Mouse (Mus musculus) kidney, embryonic 16.5 days (tissue): ENCODE measurements around the gene Tnks2. TPM values are rescaled to one million over a fixed set of nuclear protein-coding genes. Genes with fewer than 3 reads are reported as not detected.

Source experiments
- ATAC-seq: fragments of 200-750 bp; cut with Nextera tagmentation; 2 replicates; pipeline ENCODE4 v1.8.0; 2017; ENCODE audit warnings: moderate TSS enrichment; ENCODE audit not compliant: low FRiP score, low TSS enrichment
- H3K27ac ChIP-seq: fragments of 300-500 bp; sonication (generic); 2 replicates; pipeline ENCODE4 v1.5.1; 2014; ENCODE audit warnings: low read length
- H3K27me3 ChIP-seq: fragments of 300-500 bp; sonication (generic); 2 replicates; pipeline ENCODE4 v1.6.1; 2014; ENCODE audit warnings: low read length, control low read depth, mixed read lengths; ENCODE audit not compliant: insufficient read depth
- H3K36me3 ChIP-seq: fragments of 300-500 bp; sonication (generic); 2 replicates; pipeline ENCODE4 v1.6.1; 2014; ENCODE audit warnings: low read length, control low read depth, mixed read lengths; ENCODE audit not compliant: insufficient read depth
- H3K4me1 ChIP-seq: fragments of 300-500 bp; sonication (generic); 2 replicates; pipeline ENCODE4 v1.6.1; 2014; ENCODE audit warnings: low read length, control low read depth, mixed read lengths; ENCODE audit not compliant: insufficient read depth
- H3K4me2 ChIP-seq: fragments of 300-500 bp; sonication (generic); replicated peaks from 2 replicates; pipeline ENCODE4 v1.6.1; 2014; ENCODE audit warnings: low read depth, low read length
- H3K4me3 ChIP-seq: fragments of 300-500 bp; sonication (generic); 2 replicates; pipeline ENCODE4 v1.5.1; 2014; ENCODE audit warnings: mild to moderate bottlenecking, low read length
- H3K9ac ChIP-seq: fragments of 300-500 bp; sonication (generic); replicated peaks from 2 replicates; pipeline ENCODE4 v1.6.1; 2014; ENCODE audit warnings: low read length
- H3K9me3 ChIP-seq: fragments of 300-500 bp; sonication (generic); 2 replicates; pipeline ENCODE4 v1.6.1; 2016; ENCODE audit warnings: low read length, control low read depth
- WGBS: fragments of 180-500 bp; shearing (Covaris S2); extraction: QIAGEN DNeasy Blood & Tissue Kit; methylation state at CpG from one replicate; pipeline ENCODE4 v1.1.7; 2014; 5-methylcytosine and 5-hydroxymethylcytosine counted together
- polyA plus RNA-seq: library from polyadenylated mRNA; unstranded; fragments of >200 nt; fragmentation: Nextera tagmentation; extraction: Ambion mirVana; gene quantifications from 2 replicates; pipeline ENCODE4 v1.2.1, GENCODE M21; 2015

Tnks2 gene
- polyA plus RNA-seq, 1 experiment from 2014 or later, result 41.9 TPM

- Histone ChIP-seq H3K36me3 (no peaks in the 10 kb centered on the region), H3K4me3 (no peak overlapping the region), H3K27me3 (no peaks in the 10 kb centered on the region), H3K27ac (no peak overlapping the region), H3K4me2 (no peak overlapping the region), H3K4me1 (no peaks in the 10 kb centered on the region), H3K9ac (no peak overlapping the region), H3K9me3 (no peaks in the 10 kb centered on the region)
- ATAC-seq, result no peak
- 95% methylated on average over 8 of the region's 8 CpGs for WGBS
These were observed 30.6 kb upstream of the Tnks2 start for GRCm38 (mm10) chr19:36803403-36803802.

- Histone ChIP-seq H3K4me2 (no peak overlapping the region), H3K4me3 (no peak overlapping the region), H3K27me3 (no peaks in the 10 kb centered on the region), H3K27ac (no peak overlapping the region), H3K36me3 (no peaks in the 10 kb centered on the region), H3K4me1 (0 out of 2 replicates have a peak, but pooled peaks cover 3% of the 10 kb centered on the region), H3K9ac (no peak overlapping the region), H3K9me3 (no peaks in the 10 kb centered on the region)
- 80% methylated on average over 2 of the region's 2 CpGs for WGBS
- ATAC-seq, result no peak
These were observed 27.2 kb upstream of the Tnks2 start for GRCm38 (mm10) chr19:36806842-36807241.

- Histone ChIP-seq H3K36me3 (no peaks in the 10 kb centered on the region), H3K4me3 (no peak overlapping the region), H3K9ac (no peak overlapping the region), H3K4me2 (peak overlapping the region; percentile 45), H3K27me3 (no peaks in the 10 kb centered on the region), H3K9me3 (no peaks in the 10 kb centered on the region), H3K27ac (peak overlapping the region; percentile 82), H3K4me1 (0 out of 2 replicates have a peak, but pooled peaks cover 3% of the 10 kb centered on the region)
- peak; percentile 81; the same call in 1 of the 2 replicates for ATAC-seq
- WGBS, result 42% methylated on average over 21 of the region's 21 CpGs
These were observed 25.5 kb upstream of the Tnks2 start for GRCm38 (mm10) chr19:36808426-36809105.

GRCm38 (mm10) chr19:36809476-36810168 is 24.4 kb upstream of the Tnks2 start:
- H3K36me3 ChIP-seq, result no peaks in the 10 kb centered on the region
- H3K4me2 ChIP-seq, result no peak overlapping the region
- no peaks in the 10 kb centered on the region for H3K27me3 ChIP-seq
- no peaks in the 10 kb centered on the region for H3K9me3 ChIP-seq
- 0 out of 2 replicates have a peak overlapping the region, but pooled peaks have one; percentile 34 for H3K27ac ChIP-seq
- H3K4me1 ChIP-seq, result 0 out of 2 replicates have a peak, but pooled peaks cover 3% of the 10 kb centered on the region
- ATAC-seq, result peak; percentile 57; the same call in 1 of the 2 replicates
- H3K4me3 ChIP-seq, result no peak overlapping the region
- WGBS, result 41% methylated on average over 12 of the region's 12 CpGs
- H3K9ac ChIP-seq, result no peak overlapping the region

GRCm38 (mm10) chr19:36812011-36812410 is 22.0 kb upstream of the Tnks2 start:
- no peak overlapping the region for H3K9ac ChIP-seq
- 48% methylated on average over 8 of the region's 8 CpGs for WGBS
- peak; percentile 59; the same call in 1 of the 2 replicates for ATAC-seq
- H3K4me2 ChIP-seq, result no peak overlapping the region
- H3K27ac ChIP-seq, result peak overlapping the region; percentile 65
- no peaks in the 10 kb centered on the region for H3K27me3 ChIP-seq
- H3K4me1 ChIP-seq, result peaks cover 8% of the 10 kb centered on the region; the same call in 1 of the 2 replicates
- H3K36me3 ChIP-seq, result no peaks in the 10 kb centered on the region
- no peak overlapping the region for H3K4me3 ChIP-seq
- no peaks in the 10 kb centered on the region for H3K9me3 ChIP-seq

- Histone ChIP-seq H3K4me1 (peaks cover 16% of the 10 kb centered on the region), H3K9me3 (no peaks in the 10 kb centered on the region), H3K4me3 (peak overlapping the region; percentile 33), H3K4me2 (peak overlapping the region; percentile 53), H3K36me3 (no peaks in the 10 kb centered on the region), H3K27me3 (no peaks in the 10 kb centered on the region), H3K27ac (no peak overlapping the region), H3K9ac (peak overlapping the region; percentile 57)
- WGBS, result 12% methylated on average over 32 of the region's 32 CpGs
- peak; percentile 62; the same call in 1 of the 2 replicates for ATAC-seq
These were observed 18.4 kb upstream of the Tnks2 start for GRCm38 (mm10) chr19:36815396-36816271.

- peak; percentile 72 for ATAC-seq
- peak overlapping the region; percentile 83 for H3K27ac ChIP-seq
- H3K4me2 ChIP-seq, result peak overlapping the region; percentile 72
- no peaks in the 10 kb centered on the region for H3K36me3 ChIP-seq
- WGBS, result 3% methylated on average over 22 of the region's 22 CpGs
- H3K4me3 ChIP-seq, result peak overlapping the region; percentile 51
- H3K9me3 ChIP-seq, result no peaks in the 10 kb centered on the region
- H3K27me3 ChIP-seq, result no peaks in the 10 kb centered on the region
- peaks cover 14% of the 10 kb centered on the region for H3K4me1 ChIP-seq
- peak overlapping the region; percentile 69 for H3K9ac ChIP-seq
These were observed 15.7 kb upstream of the Tnks2 start for GRCm38 (mm10) chr19:36818141-36818885.

- no peaks in the 10 kb centered on the region for H3K27me3 ChIP-seq
- H3K9ac ChIP-seq, result no peak overlapping the region
- H3K9me3 ChIP-seq, result no peaks in the 10 kb centered on the region
- H3K36me3 ChIP-seq, result no peaks in the 10 kb centered on the region
- WGBS, result 63% methylated on average over 6 of the region's 6 CpGs
- no peak overlapping the region for H3K4me3 ChIP-seq
- no peak for ATAC-seq
- H3K4me2 ChIP-seq, result no peak overlapping the region
- no peak overlapping the region for H3K27ac ChIP-seq
- H3K4me1 ChIP-seq, result peaks cover 14% of the 10 kb centered on the region
These were observed 14.8 kb upstream of the Tnks2 start for GRCm38 (mm10) chr19:36819199-36819598.

GRCm38 (mm10) chr19:36820469-36820868 is 13.6 kb upstream of the Tnks2 start:
- H3K9me3 ChIP-seq, result no peaks in the 10 kb centered on the region
- H3K27ac ChIP-seq, result no peak overlapping the region
- peaks cover 12% of the 10 kb centered on the region for H3K4me1 ChIP-seq
- no peak for ATAC-seq
- H3K9ac ChIP-seq, result no peak overlapping the region
- 70% methylated on average over 4 of the region's 4 CpGs for WGBS
- H3K4me3 ChIP-seq, result no peak overlapping the region
- no peaks in the 10 kb centered on the region for H3K27me3 ChIP-seq
- no peaks in the 10 kb centered on the region for H3K36me3 ChIP-seq
- no peak overlapping the region for H3K4me2 ChIP-seq
